24 mouse cellular contexts compared by ENCODE assay signal in genomic region chr1:179295626-179296025, GRCm38 (mm10).
A peak's percentile ranks its signal among the peaks of the same experiment; 100 is the strongest.
DNase-seq lines count a peak whose midpoint lies in the region; ATAC-seq and TF ChIP-seq lines count a peak whose summit lies in the region.
"Had no signal": no experiment of that assay in that cellular context is flagged by ENCODE, and none has a peak within 500 bp of the region (broad histone marks: within the 10 kb centered on the region; RNA-seq: fewer than 3 reads in every experiment).

No protein-coding gene starts in this region.

- H3K9me3 ChIP-seq in embryonic facial prominence, embryonic 13.5 days: peaks cover 3% of the 10 kb centered on the region; the same call in 1 of the 2 replicates
- no peaks in the 10 kb centered on the region for H3K9me3 ChIP-seq in limb, embryonic 10.5 days (replicated peaks)
- no peaks in the 10 kb centered on the region for H3K9me3 ChIP-seq in limb, embryonic 14.5 days (ENCODE audit: control insufficient read depth, low read length)
- no peaks in the 10 kb centered on the region for H3K9me3 ChIP-seq in forebrain, embryonic 16.5 days (ENCODE audit: control insufficient read depth, low read length)
- H3K9me3 ChIP-seq: embryonic facial prominence, embryonic 15.5 days; hindbrain, embryonic 13.5 days; intestine, embryonic 15.5 days had no signal

- no peak overlapping the region for H3K4me3 ChIP-seq in embryonic facial prominence, embryonic 13.5 days
- H3K4me3 ChIP-seq in limb, embryonic 10.5 days: no peak overlapping the region
- no peak overlapping the region for H3K4me3 ChIP-seq in limb, embryonic 14.5 days (replicated peaks; ENCODE audit: low read length)
- H3K4me3 ChIP-seq in forebrain, embryonic 16.5 days (replicated peaks; ENCODE audit: low read length): no peak overlapping the region
- H3K4me3 ChIP-seq: embryonic facial prominence, embryonic 15.5 days; hindbrain, embryonic 10.5 days; hindbrain, embryonic 13.5 days; intestine, embryonic 15.5 days had no signal

- peak overlapping the region; percentile 14; the same call in 1 of the 2 replicates for H3K4me2 ChIP-seq in embryonic facial prominence, embryonic 13.5 days
- H3K4me2 ChIP-seq in limb, embryonic 14.5 days (replicated peaks; ENCODE audit: low read depth, low read length, severe bottlenecking): no peak overlapping the region
- no peak overlapping the region for H3K4me2 ChIP-seq in forebrain, embryonic 16.5 days (ENCODE audit: low read length)
- H3K4me2 ChIP-seq: embryonic facial prominence, embryonic 15.5 days; heart, embryonic 11.5 days; hindbrain, embryonic 13.5 days; intestine, embryonic 15.5 days had no signal

- no peak for ATAC-seq in embryonic facial prominence, embryonic 13.5 days (ENCODE audit: insufficient number of reproducible peaks, insufficient read depth, low FRiP score, low TSS enrichment, low read depth)
- ATAC-seq in limb, embryonic 14.5 days (ENCODE audit: low FRiP score, low read depth): peak; percentile 30; the same call in 1 of the 2 replicates
- ATAC-seq in forebrain, embryonic 16.5 days: no peak
- ATAC-seq: forebrain, embryonic 14.5 days; hindbrain, embryonic 16.5 days; intestine, embryonic 15.5 days; Patski had no signal

- no peak overlapping the region for H3K9ac ChIP-seq in embryonic facial prominence, embryonic 13.5 days
- no peak overlapping the region for H3K9ac ChIP-seq in limb, embryonic 14.5 days (ENCODE audit: low read depth, low read length, severe bottlenecking)
- no peak overlapping the region for H3K9ac ChIP-seq in forebrain, embryonic 16.5 days (replicated peaks; ENCODE audit: low read depth, low read length)
- H3K9ac ChIP-seq: embryonic facial prominence, embryonic 15.5 days; hindbrain, embryonic 13.5 days; intestine, embryonic 15.5 days had no signal

- H3K27me3 ChIP-seq in embryonic facial prominence, embryonic 13.5 days: no peaks in the 10 kb centered on the region
- H3K27me3 ChIP-seq in limb, embryonic 10.5 days (ENCODE audit: low read depth, poor library complexity, severe bottlenecking): no peaks in the 10 kb centered on the region
- H3K27me3 ChIP-seq in limb, embryonic 14.5 days (ENCODE audit: control insufficient read depth, insufficient read depth, low read length): no peaks in the 10 kb centered on the region
- no peaks in the 10 kb centered on the region for H3K27me3 ChIP-seq in forebrain, embryonic 16.5 days (replicated peaks; ENCODE audit: control insufficient read depth, insufficient read depth, low read length)
- H3K27me3 ChIP-seq: embryonic facial prominence, embryonic 15.5 days; hindbrain, embryonic 13.5 days; intestine, embryonic 15.5 days; Patski had no signal

- intact Hi-C loops in heart, postnatal 14 days (cut with DNase I): no loop called here

- peaks cover 16% of the 10 kb centered on the region for H3K4me1 ChIP-seq in embryonic facial prominence, embryonic 13.5 days
- peaks cover 8% of the 10 kb centered on the region for H3K4me1 ChIP-seq in limb, embryonic 10.5 days
- no peaks in the 10 kb centered on the region for H3K4me1 ChIP-seq in limb, embryonic 14.5 days (ENCODE audit: control insufficient read depth, insufficient read depth, low read length)
- 0 out of 2 replicates have a peak, but pooled peaks cover 3% of the 10 kb centered on the region for H3K4me1 ChIP-seq in forebrain, embryonic 16.5 days (replicated peaks; ENCODE audit: control insufficient read depth, insufficient read depth, low read length)
- H3K4me1 ChIP-seq: embryonic facial prominence, embryonic 15.5 days; hindbrain, embryonic 10.5 days; hindbrain, embryonic 13.5 days; intestine, embryonic 15.5 days had no signal

- TF ChIP-seq POLR2A in limb, embryonic 14.5 days (IDR thresholded peaks at IDR 0.05; ENCODE audit: borderline replicate concordance, extremely low read depth, insufficient read depth, insufficient read length): no peak

- peak; percentile 37 for DNase-seq in heart, adult 11 months
- no peak for DNase-seq in heart, postnatal 14 days
- DNase-seq in limb, embryonic 10.5 days (ENCODE audit: low spot score): no peak
- DNase-seq in limb, embryonic 14.5 days (ENCODE audit: low spot score): no peak
- no peak for DNase-seq in layer of hippocampus, adult 11-12 months (ENCODE audit: low spot score)
- no peak for DNase-seq in B cell, adult 2 months
- DNase-seq: adrenal gland, postnatal 10 days; adrenal gland, postnatal 36 days; cerebellum, adult 18-20 months; cerebellum, adult 9-10 months; cerebellum, postnatal 14 days; gastrocnemius, postnatal 10 days; gastrocnemius, postnatal 36 days; heart, postnatal 36 days had no signal

- no peaks in the 10 kb centered on the region for H3K36me3 ChIP-seq in embryonic facial prominence, embryonic 13.5 days
- H3K36me3 ChIP-seq in limb, embryonic 10.5 days: no peaks in the 10 kb centered on the region
- H3K36me3 ChIP-seq in limb, embryonic 14.5 days (ENCODE audit: control insufficient read depth, insufficient read depth, low read length): no peaks in the 10 kb centered on the region
- H3K36me3 ChIP-seq in forebrain, embryonic 16.5 days (ENCODE audit: control insufficient read depth, insufficient read depth): no peaks in the 10 kb centered on the region
- H3K36me3 ChIP-seq: embryonic facial prominence, embryonic 15.5 days; hindbrain, embryonic 10.5 days; hindbrain, embryonic 13.5 days; intestine, embryonic 15.5 days had no signal

- peak overlapping the region; percentile 28 for H3K27ac ChIP-seq in embryonic facial prominence, embryonic 13.5 days
- 0 out of 2 replicates have a peak overlapping the region, but pooled peaks have one; percentile 53 for H3K27ac ChIP-seq in limb, embryonic 10.5 days
- no peak overlapping the region for H3K27ac ChIP-seq in limb, embryonic 14.5 days (replicated peaks; ENCODE audit: low read depth, low read length)
- H3K27ac ChIP-seq in forebrain, embryonic 16.5 days (ENCODE audit: low read length): no peak overlapping the region
- H3K27ac ChIP-seq: embryonic facial prominence, embryonic 15.5 days; hindbrain, embryonic 10.5 days; hindbrain, embryonic 13.5 days; intestine, embryonic 15.5 days had no signal

- WGBS in embryonic facial prominence, embryonic 13.5 days: 27% methylated on average over 6 of the region's 6 CpGs
- WGBS in limb, embryonic 10.5 days: 67% methylated on average over 6 of the region's 6 CpGs
- WGBS in limb, embryonic 14.5 days: 30% methylated on average over 6 of the region's 6 CpGs
- WGBS in forebrain, embryonic 16.5 days: 69% methylated on average over 6 of the region's 6 CpGs

Comparison
In these comparisons a context has a peak if more than half of its experiments do, and no peak if none do; other contexts are left out.
1. H3K27ac ChIP-seq: peak in embryonic facial prominence, embryonic 13.5 days (single experiment) and limb, embryonic 10.5 days (single experiment); none in limb, embryonic 14.5 days (single experiment) and forebrain, embryonic 16.5 days (single experiment).